Mouse (Mus musculus) left cerebral cortex, postnatal 4 days (tissue): ENCODE data around the gene Ezh1. TPM values are rescaled to one million over a fixed set of nuclear protein-coding genes. Genes with fewer than 3 reads are reported as not detected.

Source experiments
- DNase-seq: peaks from one replicate; pipeline ENCODE4 v3.0.0-alpha.2; 2022
- intact Hi-C: fragments of 180-260 bp; cut with DNase I; formaldehyde crosslinking; loops from one replicate; pipeline ENCODE4 v1.15.1; 2025
- total RNA-seq, 2 experiments: library from RNA; stranded (reverse); gene quantifications; 2 replicates each; pipeline ENCODE4 v1.2.3; 2021

Ezh1 gene
- total RNA-seq, 2 experiments from 2014 or later = 34.3 to 36.6 TPM

DNA sequence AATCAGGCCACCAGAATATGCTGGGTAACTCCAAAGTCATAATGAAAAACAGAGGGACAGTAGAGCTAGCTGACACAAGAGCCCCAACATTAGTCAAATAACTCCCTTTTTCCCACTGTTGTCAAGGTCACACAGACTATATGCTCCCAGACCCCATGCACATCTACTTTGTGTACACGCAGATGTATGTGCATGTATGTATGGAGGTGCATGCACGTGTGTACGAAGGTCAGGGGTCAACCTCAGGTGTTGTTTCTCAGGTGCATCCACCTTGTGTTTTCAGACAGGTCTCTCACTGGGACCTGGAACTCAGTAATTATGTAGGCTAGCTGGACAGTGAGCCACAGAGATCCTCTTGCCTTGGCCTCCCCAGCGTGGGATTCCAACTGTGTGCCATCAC is 40.8 kb downstream of the Ezh1 start:
- intact Hi-C loops = no loop called here
- no peak for DNase-seq

DNA sequence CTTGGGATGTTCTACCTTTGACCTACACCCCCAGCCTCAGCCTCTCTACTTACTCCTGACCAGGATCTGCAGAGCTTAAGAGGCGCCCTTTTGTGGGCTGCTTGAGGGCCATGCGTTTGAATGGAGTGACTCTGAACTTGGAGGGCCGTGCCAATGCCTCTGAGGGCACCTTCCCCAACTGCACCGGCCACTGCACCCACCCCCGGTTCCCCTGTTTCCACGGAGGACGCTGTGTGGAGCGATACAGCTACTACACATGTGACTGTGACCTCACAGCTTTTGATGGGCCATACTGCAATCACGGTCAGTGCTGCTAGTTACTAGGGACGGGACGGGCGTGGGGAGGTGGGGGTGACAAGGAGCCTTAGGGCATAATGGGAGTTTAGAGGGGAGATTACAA is 41.3 kb downstream of the Ezh1 start:
- no peak for DNase-seq
- intact Hi-C loops = no loop called here

DNA sequence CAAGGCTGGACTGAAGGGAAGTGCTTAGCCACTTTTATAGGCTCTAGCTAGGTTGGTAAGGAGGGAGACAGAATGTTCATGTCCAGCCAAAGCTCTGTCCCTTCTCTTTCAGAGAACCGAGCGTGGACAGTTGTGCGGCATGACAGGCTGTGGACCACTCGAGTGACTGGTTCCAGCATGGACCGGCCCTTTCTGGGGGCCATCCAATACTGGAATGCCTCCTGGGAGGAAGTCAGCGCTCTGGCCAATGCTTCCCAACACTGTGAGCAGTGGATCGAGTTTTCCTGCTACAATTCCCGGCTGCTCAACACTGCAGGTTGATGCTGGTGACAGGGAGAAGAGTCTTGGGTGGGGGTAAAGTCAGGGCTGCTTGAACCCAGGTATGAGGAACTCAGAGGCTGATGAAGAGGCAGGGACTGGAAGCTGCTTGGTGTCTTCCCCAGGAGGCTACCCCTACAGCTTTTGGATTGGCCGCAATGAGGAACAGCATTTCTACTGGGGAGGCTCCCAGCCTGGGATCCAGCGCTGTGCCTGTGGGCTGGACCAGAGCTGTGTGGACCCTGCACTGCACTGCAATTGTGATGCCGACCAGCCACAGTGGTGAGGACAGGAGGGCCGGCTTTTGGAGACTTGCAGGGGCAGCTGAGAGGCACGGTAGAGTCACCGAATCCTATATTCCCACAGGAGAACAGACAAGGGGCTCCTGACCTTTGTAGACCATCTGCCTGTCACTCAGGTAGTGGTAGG is 43.3 kb downstream of the Ezh1 start:
- peak; percentile 69 for DNase-seq
- intact Hi-C loops = no loop called here

DNA sequence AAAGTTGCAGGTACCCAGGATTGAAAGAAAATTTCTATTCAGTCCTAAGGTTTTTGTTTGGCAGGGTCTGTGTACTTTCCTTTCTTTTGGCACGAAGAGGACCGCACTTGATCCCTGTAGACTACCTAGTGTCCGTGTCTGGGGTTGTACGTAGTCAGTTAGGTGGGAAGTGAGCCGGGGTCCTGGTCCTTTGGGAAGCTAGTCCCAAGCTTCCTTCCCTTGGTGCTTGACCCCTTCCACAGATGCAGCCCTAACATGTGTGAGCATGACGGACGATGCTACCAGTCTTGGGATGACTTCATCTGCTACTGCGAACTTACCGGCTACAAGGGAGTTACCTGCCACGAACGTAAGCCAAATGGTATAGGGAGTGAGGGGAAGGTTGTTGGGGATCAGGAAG is 44.3 kb downstream of the Ezh1 start:
- DNase-seq = no peak
- intact Hi-C loops = no loop called here

DNA sequence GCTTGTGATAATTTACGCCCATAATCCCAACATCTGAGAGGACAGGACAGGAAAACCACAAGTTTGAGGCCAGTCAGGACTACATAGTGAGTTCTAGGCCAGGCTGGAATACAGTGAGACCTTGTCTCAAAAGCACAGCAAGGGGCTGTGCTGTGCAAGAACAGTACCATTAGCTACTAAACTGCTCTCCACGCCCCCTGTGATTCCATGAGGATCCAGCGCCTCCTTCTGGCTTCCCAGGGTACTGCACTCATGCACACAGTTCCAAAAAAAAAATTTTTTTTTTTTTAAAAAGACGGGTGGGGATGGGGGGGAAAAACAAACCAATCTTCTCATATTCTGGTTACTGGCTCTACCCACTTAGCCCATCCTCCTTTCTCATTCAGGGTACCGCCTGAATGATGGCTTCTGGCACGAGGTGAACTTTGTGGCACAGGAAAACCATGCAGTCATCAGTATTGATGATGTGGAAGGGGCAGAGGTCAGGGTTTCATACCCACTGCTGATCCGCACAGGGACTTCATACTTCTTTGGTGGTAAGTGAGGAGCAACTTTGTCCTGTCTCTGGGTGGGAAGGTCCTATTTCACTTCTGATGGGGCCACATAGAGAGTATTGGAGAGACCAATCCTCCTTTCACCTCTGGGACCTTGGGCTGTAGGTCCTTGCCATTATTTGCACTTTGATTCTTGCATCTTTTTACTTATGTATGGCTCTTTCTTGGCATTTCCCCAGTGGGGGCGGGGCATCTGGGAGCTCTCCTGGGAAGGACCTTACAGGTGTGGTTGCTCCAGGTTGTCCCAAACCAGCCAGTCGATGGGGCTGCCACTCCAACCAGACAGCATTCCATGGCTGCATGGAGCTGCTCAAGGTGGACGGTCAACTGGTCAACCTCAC is 45.2 kb downstream of the Ezh1 start:
- peak; percentile 84 for DNase-seq

DNA sequence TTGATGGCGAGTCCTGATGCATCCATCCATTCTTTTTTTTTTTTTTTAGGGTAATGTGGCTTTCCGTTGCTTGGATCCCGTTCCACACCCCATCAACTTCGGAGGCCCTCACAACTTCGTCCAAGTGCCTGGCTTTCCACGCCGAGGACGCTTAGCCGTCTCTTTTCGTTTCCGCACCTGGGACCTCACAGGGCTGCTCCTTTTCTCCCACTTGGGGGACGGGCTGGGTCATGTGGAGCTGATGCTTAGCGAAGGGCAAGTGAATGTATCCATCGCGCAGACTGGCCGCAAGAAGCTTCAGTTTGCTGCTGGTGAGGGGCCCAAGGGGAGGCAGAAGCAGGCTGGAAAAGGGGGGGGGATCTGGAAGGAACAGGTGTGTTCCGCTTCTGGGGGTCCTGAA is 46.0 kb downstream of the Ezh1 start:
- intact Hi-C loops = no loop called here
- DNase-seq = no peak

More for the DNA sequence above, 45.2 kb downstream of the Ezh1 start:
- intact Hi-C loops = no loop called here

DNA sequence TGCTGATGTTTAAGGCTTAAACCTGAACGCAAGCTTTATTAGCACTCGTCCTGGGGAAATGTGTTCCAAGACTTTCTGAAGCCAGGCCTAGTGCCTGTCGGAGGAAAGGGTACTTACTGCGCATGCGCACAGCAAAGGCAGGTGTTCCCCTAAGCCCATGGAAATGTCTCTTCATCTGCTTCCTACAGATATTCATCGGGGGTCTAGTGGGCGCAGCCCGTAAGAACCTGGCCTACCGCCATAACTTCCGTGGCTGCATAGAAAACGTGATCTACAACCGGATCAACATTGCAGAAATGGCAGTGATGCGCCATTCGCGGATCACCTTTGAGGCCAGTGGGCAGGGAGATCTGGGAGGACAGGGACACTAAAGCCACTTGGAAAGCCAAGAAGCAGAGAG is 47.0 kb downstream of the Ezh1 start:
- intact Hi-C loops = loop anchor here (5.0 kb wide), 1 partner anchor 82 kb away; the partner anchor contains the start of gene Psmc3ip

DNA sequence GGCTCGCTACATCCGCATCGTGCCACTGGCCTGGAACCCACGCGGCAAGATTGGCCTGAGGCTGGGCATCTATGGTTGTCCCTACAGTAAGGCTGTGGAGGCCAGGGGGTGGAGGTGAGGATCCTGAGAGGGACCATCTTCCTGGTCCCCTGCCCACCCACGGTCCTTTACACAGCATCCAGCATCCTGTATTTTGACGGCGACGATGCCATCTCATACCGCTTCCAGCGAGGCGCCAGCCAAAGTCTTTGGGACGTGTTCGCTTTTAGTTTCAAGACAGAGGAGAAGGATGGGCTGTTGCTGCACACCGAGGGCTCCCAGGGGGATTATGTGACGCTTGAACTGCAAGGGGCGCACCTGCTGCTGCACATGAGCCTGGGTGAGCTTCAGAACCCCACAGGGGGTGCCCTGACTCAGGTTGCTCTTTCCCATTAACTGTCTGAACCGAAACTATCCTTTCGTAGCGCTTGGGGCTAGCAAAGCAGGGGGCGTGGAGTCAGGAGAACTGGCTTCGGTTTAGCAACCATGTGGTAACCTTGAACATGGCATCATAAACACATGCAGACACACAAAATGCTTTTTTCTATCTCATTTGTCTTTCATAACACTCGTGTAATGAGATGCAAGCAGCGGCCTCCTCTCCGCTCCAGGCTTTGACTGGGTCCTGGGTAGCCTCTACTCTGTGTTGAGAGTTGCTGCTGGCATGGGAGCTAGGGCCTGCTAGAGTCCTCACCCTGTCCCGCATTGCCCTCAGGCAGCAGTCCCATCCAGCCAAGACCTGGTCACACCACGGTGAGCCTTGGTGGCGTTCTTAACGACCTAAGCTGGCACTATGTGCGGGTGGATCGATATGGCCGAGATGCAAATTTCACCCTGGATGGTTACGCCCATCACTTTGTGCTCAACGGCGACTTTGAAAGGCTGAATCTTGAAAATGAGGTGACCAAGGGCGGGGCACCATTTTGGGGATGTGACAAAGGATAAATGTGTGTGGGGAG is 47.9 kb downstream of the Ezh1 start:
- DNase-seq = no peak
- intact Hi-C loops = loop anchor here (5.0 kb wide), 1 partner anchor 81 kb away; the partner anchor contains the start of gene Psmc3ip

More for the DNA sequence above, 47.0 kb downstream of the Ezh1 start:
- DNase-seq = no peak

DNA sequence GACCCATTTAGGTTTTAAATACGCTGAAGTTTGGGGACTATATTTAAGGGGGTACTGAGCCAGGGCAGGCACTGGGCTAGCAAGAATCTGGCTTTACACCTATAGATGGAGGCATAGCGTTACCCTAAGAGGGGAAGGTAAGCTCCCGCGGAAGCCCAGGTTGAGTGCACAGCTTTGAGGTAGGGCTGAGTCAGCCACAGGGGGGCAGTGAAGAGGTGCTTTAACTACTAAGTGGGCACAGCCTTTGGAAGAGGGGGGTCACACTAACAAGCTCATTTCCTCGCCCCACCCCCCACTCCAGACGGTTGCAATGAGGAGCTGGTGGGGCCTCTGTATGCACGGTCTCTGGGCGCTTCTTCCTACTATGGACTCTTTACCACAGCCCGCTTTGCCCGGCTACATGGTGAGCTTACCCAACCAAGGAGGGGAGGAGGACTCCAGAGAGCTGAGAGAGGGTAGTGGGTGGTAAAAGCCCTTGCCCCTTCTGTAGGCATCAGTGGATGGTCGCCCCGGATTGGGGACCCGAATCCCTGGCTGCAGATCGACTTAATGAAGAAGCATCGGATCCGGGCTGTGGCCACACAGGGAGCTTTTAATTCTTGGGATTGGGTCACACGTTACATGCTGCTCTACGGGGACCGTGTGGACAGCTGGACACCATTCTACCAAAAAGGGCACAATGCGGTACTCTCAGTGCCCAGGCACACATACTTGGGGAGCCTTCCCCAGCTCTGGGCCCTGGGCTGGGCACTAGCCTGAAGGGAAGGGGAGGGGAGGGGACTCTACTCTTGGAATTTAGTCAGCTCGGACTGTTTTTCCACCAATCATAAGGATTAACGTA is 49.1 kb downstream of the Ezh1 start:
- DNase-seq = peak; percentile 90
- intact Hi-C loops = loop anchor here (5.0 kb wide), 1 partner anchor 80 kb away; the partner anchor contains the start of gene Psmc3ip

DNA sequence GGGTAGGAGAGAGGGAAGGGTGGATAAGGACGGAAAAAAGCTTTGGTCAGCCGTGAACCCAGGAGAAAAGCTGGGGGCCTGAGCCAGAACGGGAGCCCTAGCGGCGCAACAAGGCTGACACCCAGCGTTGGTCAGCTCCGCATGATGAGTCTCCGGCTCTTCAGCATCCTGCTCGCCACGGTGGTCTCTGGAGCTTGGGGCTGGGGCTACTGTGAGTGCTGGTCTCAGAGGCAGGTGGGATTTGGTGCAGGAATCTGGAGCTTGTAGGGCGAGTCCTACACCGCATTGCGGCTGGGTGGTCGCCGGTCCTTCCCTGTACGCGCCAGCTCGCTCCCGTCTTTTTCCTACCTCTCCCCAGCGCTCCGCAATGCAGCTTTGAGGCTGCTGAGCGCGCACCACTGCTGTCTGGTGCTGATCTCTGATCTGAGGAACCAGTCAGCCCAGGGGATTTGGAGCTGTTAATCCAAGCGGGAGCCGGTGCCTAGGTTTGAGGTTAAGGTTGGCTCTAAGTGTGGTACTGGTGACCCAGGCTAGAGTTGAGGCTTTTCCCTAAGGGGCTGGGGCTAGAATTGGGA is 50.1 kb downstream of the Ezh1 start:
- DNase-seq = peak; percentile 67
- intact Hi-C loops = loop anchor here (5.0 kb wide), 1 partner anchor 79 kb away; the partner anchor contains the start of gene Psmc3ip

DNA sequence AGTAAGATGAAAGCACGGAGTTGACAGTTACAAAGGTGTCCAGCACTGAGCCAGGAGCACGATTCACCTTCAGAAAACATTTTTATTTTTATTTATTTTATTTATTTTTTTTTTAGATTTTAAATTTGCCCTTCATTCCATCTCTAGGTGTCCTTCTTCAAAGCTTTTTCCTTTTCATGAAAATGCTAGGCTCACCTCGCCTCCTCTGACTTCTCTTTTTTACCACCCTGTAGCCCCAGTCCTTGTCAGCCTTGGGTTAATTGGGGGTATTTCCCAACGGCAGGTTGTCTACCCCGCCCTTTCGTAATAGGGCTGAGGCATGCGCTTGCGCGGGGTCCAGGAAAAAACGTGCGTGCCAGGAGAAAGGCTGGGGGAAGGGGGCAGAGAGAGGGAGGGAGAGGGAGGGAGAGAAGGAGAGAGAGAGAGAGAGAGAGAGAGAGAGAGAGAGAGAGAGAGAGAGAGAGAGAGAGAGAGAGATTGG is 50.6 kb downstream of the Ezh1 start:
- intact Hi-C loops = loop anchor here (5.0 kb wide), 1 partner anchor 78 kb away; the partner anchor contains the start of gene Psmc3ip

DNA sequence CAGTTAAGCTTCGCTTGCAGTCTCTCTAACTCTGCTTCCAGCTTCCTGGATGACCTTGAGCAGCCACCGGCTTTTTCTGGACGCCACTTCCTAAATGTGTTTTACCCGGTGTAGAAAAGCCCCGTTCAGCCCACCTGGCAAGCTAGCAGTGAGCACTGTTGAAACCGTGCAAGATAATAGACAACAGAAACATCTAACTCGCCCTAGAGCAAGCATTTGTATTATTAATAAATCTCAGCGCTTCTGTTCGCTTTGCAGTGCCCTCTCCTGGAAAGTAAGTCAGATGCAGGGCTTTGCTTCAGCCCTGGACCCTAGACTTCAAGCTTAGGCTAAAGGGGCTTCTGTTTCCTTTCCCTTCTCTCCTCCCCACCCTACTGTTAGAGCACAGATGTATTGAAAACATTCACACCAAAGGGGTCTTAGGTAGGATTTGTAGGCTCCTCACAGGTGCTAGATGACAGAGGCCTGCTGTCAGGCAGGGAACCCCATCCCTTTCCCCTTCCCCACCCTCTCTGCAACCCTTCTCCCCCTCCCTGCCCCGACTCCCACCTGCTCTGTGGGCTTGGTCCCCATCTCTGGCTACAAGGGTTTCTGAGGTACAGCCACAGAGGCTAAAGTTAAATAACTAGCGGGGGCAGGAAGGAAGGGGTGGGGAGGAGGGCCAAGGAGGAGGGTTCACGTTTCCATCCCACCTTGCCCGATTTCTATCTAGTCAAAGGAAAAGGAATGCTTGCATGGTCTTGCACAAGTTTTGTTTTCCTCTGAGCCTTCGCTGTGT is 51.2 kb downstream of the Ezh1 start, which contains the start of gene Ccr10:
TSS of gene Ccr10 (minus strand) at position 593 of the 778 bp plus-strand sequence.
- intact Hi-C loops = loop anchor here (5.0 kb wide), 1 partner anchor 78 kb away; the partner anchor contains the start of gene Psmc3ip
- DNase-seq = no peak

More for the DNA sequence above, 50.6 kb downstream of the Ezh1 start:
- DNase-seq = peak; percentile 76

DNA sequence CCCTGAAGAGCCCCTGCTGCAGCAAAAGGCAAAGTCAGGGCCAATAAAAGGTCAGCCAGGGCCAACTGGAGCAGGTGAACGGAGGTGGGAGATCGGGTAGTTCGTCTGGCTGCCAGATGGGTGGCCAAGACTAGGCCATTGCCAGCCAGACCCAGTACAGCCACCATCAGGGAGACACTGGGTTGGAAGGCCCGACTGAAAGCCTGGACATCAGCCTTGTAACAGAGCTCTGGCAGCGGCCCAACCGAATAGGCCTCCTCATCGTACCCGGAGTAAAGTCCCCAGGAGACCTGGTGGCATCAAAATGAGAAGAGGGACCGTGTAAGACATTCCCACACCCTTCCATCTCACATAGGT is 51.9 kb downstream of the Ezh1 start:
- intact Hi-C loops = no loop called here
- peak; percentile 72 for DNase-seq

DNA sequence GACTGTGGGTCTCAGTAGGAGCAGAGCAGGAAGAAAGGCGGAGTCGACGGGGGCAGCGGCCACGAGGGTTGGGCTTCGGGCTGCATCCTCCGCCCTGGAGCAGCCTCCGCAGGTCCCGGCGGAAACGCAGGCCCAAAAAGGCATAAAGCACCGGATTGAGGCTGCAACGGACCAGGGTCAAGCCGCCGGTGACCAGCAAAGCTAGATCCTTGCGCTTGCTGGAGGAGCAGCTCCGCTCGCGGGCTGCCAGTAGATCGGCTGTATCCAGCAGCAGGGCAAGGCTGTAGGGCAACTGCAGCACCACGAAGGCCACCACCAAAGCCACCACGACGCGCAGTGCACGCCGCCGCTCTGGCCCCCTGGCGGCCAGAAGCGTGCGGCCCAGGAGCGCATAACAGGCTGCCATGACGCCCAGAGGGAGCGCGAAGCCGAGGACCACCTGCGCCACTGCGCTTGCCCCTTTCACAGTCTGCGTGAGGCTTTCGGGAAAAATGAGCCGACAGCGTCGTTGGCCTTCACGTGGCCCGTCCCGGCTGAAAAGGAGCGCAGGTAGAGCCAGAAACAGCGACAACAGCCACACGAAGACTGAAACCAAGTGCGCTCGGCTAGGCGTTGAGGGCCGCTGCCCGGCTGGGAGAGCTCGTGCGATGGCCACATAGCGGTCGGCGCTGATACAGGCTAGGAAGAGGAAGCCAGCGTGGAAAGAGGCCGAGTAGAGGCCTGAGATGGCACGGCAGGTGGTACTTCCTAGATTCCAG is 52.5 kb downstream of the Ezh1 start:
- peak; percentile 78 for DNase-seq
- intact Hi-C loops = no loop called here

DNA sequence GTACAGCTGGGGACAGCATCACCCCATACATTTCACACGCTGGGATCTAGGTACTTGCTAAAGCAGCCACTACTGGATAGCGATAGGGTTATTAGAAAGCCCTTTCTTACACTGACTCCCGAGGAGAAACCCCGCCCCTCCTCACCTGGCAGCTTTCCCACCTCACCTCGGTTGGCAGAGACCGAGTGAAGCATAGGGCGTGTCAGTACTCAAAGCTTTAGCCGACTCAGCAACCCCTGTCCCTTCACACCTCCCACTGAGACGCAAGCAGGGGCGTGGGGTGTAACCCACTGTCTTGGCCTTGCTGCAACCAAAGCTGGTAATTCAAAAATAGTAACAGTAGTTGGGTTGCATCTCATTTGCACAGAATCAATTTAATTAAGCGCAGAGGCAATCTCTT is 53.2 kb downstream of the Ezh1 start:
- DNase-seq = no peak
- intact Hi-C loops = no loop called here

DNA sequence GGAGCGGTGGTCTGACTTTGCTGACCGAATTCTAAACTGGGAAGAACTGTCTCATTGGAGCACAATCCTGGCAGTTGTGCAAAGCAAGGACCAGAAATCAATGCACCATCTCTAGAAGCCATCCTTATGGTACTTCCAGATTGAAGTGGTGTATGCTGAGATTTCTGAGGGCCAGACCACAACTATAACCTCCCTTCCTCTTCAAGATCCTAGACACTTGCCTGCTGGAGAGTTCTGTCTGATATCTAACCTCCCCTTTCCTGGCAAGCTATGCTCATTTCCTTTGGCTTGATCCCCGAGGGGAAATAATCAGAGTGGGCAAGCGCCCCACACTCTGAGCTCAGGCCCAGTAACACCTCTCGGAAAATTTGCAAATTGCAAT is 53.8 kb downstream of the Ezh1 start:
- intact Hi-C loops = no loop called here
- no peak for DNase-seq

DNA sequence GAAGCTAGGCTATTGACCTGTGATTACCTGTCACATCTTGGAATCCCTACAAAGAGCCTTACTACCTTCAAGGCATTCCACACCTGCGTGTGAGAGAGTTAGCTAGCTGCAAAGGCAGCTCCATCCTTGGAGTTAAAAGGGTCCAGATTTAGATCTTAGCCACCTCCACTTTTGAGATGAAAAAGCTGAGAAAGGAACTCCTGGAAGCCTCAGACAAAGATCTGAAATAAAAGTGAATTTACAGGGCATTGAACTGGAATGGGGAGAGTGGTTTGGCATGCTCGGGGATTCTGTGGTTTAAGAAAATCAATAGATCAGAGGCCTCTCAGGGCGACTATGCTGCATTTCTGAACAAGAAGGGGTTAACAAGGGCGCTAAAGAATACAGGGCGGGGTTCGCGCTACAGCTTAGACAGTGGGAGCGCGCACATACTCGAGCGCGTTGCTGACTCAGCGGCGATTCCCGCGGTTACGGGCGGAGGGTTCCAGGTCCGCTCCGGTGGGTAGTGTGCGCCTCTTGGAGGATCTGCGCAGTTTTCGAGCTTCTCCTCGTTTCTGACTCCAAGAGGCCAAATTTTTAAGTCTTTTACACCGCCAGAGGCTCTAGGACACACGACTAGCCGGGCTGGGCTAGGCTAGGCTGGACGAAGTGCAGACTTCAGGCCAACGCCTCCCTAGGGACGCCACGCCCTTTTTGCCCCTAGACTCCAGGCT is 54.4 kb downstream of the Ezh1 start:
- peak; percentile 78 for DNase-seq
- intact Hi-C loops = no loop called here
